Mouse (Mus musculus) central nervous system, embryonic 11.5 days (tissue): ENCODE measurements around the gene Ap3b1. TPM values are rescaled to one million over a fixed set of nuclear protein-coding genes. Genes with fewer than 3 reads are reported as not detected.

Experiments used
- polyA plus RNA-seq: library from polyadenylated mRNA; depleted of rRNA; stranded (reverse); fragments of >200 nt; gene quantifications from 2 replicates; pipeline ENCODE4 v1.2.3, GENCODE M21; 2012; rRNA removed

Gene Ap3b1
- polyA plus RNA-seq, result 38.1 and 43.4 TPM in 2 replicates

GRCm38 (mm10) chr13:94358401-94359265 lies at the start of gene Ap3b1:
Ap3b1 (plus strand) TSS chr13:94358960.

Other genes starting within 250 kb of the Ap3b1 start
- gene Scamp1, start 73.1 kb upstream of the Ap3b1 start, polyA plus RNA-seq, result 18.5 and 22.0 TPM in 2 replicates